Mouse (Mus musculus) megakaryocyte, embryonic 14.5 days (primary cell): ENCODE results near the gene Zbtb21.

Experiments
- FLI1 ChIP-seq: IDR thresholded peaks from 2 replicates; pipeline ENCODE4 v1.6.1; 2012; ENCODE audit warnings: low read length, inconsistent platforms, mixed read lengths
- GATA1 ChIP-seq: IDR thresholded peaks from 3 replicates; pipeline ENCODE4 v1.6.1; 2012; ENCODE audit warnings: mixed read lengths, low read length, inconsistent platforms, borderline replicate concordance

DNA sequence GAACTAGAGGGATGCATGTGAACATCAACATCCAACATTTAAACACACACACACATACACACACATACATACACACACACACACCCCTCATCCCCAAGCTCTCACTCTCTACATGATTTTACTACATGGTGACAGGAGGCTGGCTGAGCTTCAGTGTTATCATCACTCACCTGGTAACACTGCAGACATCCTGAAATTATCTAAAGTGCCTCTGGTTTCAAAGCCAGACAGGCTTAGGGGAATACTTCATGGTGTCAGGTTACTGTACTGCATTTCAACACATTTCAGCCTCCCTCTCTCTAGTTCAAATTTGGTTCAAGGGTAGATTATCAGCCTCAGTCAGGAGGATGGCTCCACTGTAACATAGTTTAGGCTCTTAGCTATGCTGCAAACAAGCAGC is 4.8 kb downstream of the Zbtb21 start:
- TF ChIP-seq GATA1 (no peak), FLI1 (no peak)
